Mouse (Mus musculus) E14TG2a.4 (cell line): ENCODE results near the gene Slc41a1.

Experiments
- CTCF ChIP-seq: conservative IDR thresholded peaks from 2 replicates; pipeline ENCODE4 v1.5.1; 2014; ENCODE audit warnings: low read length
- NANOG ChIP-seq: IDR thresholded peaks from 2 replicates; pipeline ENCODE4 v1.6.1; 2014; ENCODE audit warnings: borderline replicate concordance, low read length, mixed read lengths

- TF ChIP-seq CTCF: no peak
- TF ChIP-seq NANOG: no peak
Observed at GRCm38 (mm10) chr1:131879816-131880215, 52.5 kb downstream of the Slc41a1 start.
